Mouse (Mus musculus) CH12.LX (cell line): ENCODE measurements around the gene Fktn. TPM values are rescaled to one million over a fixed set of nuclear protein-coding genes. Genes with fewer than 3 reads are reported as not detected.

ENCODE experiments used
- DNase-seq: peaks from one replicate; pipeline ENCODE4 v3.0.0-alpha.2; 2013; ENCODE audit errors: extremely low read depth
- H3K27ac ChIP-seq: 2 replicates; pipeline ENCODE4 v1.5.1; 2012; ENCODE audit warnings: low read depth, mild to moderate bottlenecking, control low read depth, moderate library complexity; ENCODE audit not compliant: insufficient read depth
- H3K27me3 ChIP-seq: replicated peaks from 2 replicates; pipeline ENCODE3; 2012; ENCODE audit warnings: inconsistent platforms
- H3K36me3 ChIP-seq, 2 experiments: replicated peaks in 1 of 2; 2 replicates each; pipeline versions ENCODE3 to v1.6.1; 2012; ENCODE audit warnings: inconsistent platforms in 1 of 2, low read length in 1 of 2, mild to moderate bottlenecking in 1 of 2, mixed read lengths in 1 of 2, moderate library complexity in 1 of 2; ENCODE audit not compliant: control insufficient read depth in 1 of 2, insufficient read depth in 1 of 2
- H3K4me1 ChIP-seq, 2 experiments: 2 replicates each; pipeline ENCODE4 v1.6.1; 2012; ENCODE audit warnings: inconsistent platforms in 1 of 2, moderate library complexity in 1 of 2; ENCODE audit not compliant: insufficient read depth in 2 of 2, control insufficient read depth in 1 of 2
- H3K4me2 ChIP-seq: 2 replicates; pipeline ENCODE4 v1.6.1; 2012; ENCODE audit warnings: low read depth, mild to moderate bottlenecking, control low read depth; ENCODE audit not compliant: poor library complexity, insufficient read depth, severe bottlenecking
- H3K4me3 ChIP-seq, 3 experiments: fragments of 150-350 bp in 1 of 3; sonication (generic) in 1 of 3; replicated peaks in 1 of 3; 2 replicates each; pipeline versions ENCODE3 to v1.5.1; 2011 to 2012; ENCODE audit warnings: low read depth in 2 of 3, low read length in 2 of 3, mild to moderate bottlenecking in 2 of 3, moderate library complexity in 2 of 3, control low read depth in 1 of 3, improper control_type of control experiment in 1 of 3, inconsistent platforms in 1 of 3, mixed read lengths in 1 of 3; ENCODE audit not compliant: poor library complexity in 1 of 3
- H3K79me2 ChIP-seq: replicated peaks from 2 replicates; pipeline ENCODE4 v1.6.1; 2012; ENCODE audit warnings: mild to moderate bottlenecking, moderate library complexity; ENCODE audit not compliant: control insufficient read depth, poor library complexity, insufficient read depth, severe bottlenecking; ENCODE audit errors: extremely low read depth
- H3K9ac ChIP-seq: 2 replicates; pipeline ENCODE4 v1.6.1; 2012; ENCODE audit warnings: low read depth, mild to moderate bottlenecking, control low read depth, moderate library complexity; ENCODE audit not compliant: insufficient read depth
- H3K9me3 ChIP-seq: replicated peaks from 2 replicates; pipeline ENCODE3; 2012; ENCODE audit warnings: low read length, inconsistent platforms, mixed read lengths
- CHD1 ChIP-seq: IDR thresholded peaks from 2 replicates; pipeline ENCODE4 v1.6.1; 2012; ENCODE audit warnings: low read depth, low read length, improper control_type of control experiment, inconsistent platforms
- CTCF ChIP-seq, 2 experiments: IDR thresholded peaks in 1 of 2; conservative IDR thresholded peaks in 1 of 2; 2 replicates each; pipeline ENCODE4 v1.5.1; 2011 to 2012; ENCODE audit warnings: low read depth in 2 of 2, low read length in 2 of 2, improper control_type of control experiment in 1 of 2, inconsistent platforms in 1 of 2, mild to moderate bottlenecking in 1 of 2, moderate library complexity in 1 of 2
- EP300 ChIP-seq: IDR thresholded peaks from 2 replicates; pipeline ENCODE4 v1.6.1; 2011; ENCODE audit warnings: low read length, improper control_type of control experiment
- GABPA ChIP-seq: IDR thresholded peaks from 2 replicates; pipeline ENCODE4 v1.6.1; 2012; ENCODE audit warnings: low read depth, low read length, improper control_type of control experiment, inconsistent platforms; ENCODE audit not compliant: insufficient replicate concordance
- IRF4 ChIP-seq: IDR thresholded peaks from 2 replicates; pipeline ENCODE4 v1.6.1; 2014; ENCODE audit warnings: low read depth, mild to moderate bottlenecking, inconsistent platforms, low read length, improper control_type of control experiment
- KAT2A ChIP-seq: IDR thresholded peaks from 2 replicates; pipeline ENCODE4 v1.6.1; 2012; ENCODE audit warnings: low read length, improper control_type of control experiment, inconsistent platforms; ENCODE audit not compliant: insufficient replicate concordance
- MAFK ChIP-seq: IDR thresholded peaks from 2 replicates; pipeline ENCODE4 v1.6.1; 2011; ENCODE audit warnings: low read length, improper control_type of control experiment; ENCODE audit not compliant: insufficient replicate concordance
- MAZ ChIP-seq: IDR thresholded peaks from 2 replicates; pipeline ENCODE4 v1.6.1; 2012; ENCODE audit warnings: low read depth, mild to moderate bottlenecking, inconsistent platforms, low read length, improper control_type of control experiment, moderate library complexity
- MEF2A ChIP-seq: IDR thresholded peaks from 2 replicates; pipeline ENCODE4 v1.6.1; 2014; ENCODE audit warnings: low read depth, mild to moderate bottlenecking, inconsistent platforms, low read length, improper control_type of control experiment, borderline replicate concordance
- NRF1 ChIP-seq: IDR thresholded peaks from 2 replicates; pipeline ENCODE4 v1.6.1; 2014; ENCODE audit warnings: low read depth, mild to moderate bottlenecking, inconsistent platforms, low read length, improper control_type of control experiment, moderate library complexity
- PAX5 ChIP-seq: IDR thresholded peaks from 2 replicates; pipeline ENCODE4 v1.6.1; 2012; ENCODE audit warnings: low read length, inconsistent platforms, mixed read lengths
- POLR2AphosphoS2 ChIP-seq: IDR thresholded peaks from 2 replicates; pipeline ENCODE4 v1.6.1; 2011; ENCODE audit warnings: low read depth, low read length, improper control_type of control experiment
- TBP ChIP-seq: conservative IDR thresholded peaks from 2 replicates; pipeline ENCODE4 v1.6.1; 2011; ENCODE audit warnings: low read depth, low read length, improper control_type of control experiment
- UBTF ChIP-seq: IDR thresholded peaks from 2 replicates; pipeline ENCODE4 v1.6.1; 2012; ENCODE audit warnings: low read depth, mild to moderate bottlenecking, inconsistent platforms, low read length, improper control_type of control experiment, moderate library complexity
- USF1 ChIP-seq: IDR thresholded peaks from 2 replicates; pipeline ENCODE4 v1.6.1; 2014; ENCODE audit warnings: low read depth, mild to moderate bottlenecking, inconsistent platforms, low read length, improper control_type of control experiment
- USF2 ChIP-seq: conservative IDR thresholded peaks from 2 replicates; pipeline ENCODE4 v1.6.1; 2011; ENCODE audit warnings: low read depth, low read length, improper control_type of control experiment
- ZMIZ1 ChIP-seq: IDR thresholded peaks from 2 replicates; pipeline ENCODE4 v1.6.1; 2012; ENCODE audit warnings: low read depth, mild to moderate bottlenecking, inconsistent platforms, low read length, improper control_type of control experiment
- dilution Hi-C: fragments of 300-500 bp; cut with MboI; formaldehyde crosslinking; loops from 2 replicates; pipeline ENCODE4 v1.14.3; 2020; ENCODE audit warnings: low sequenced_read_pairs; ENCODE audit not compliant: extremely low pct_unique_long_range_greater_than_20kb, extremely low pct_ligation_motif_present
- in situ Hi-C: fragments of 300-500 bp; cut with MboI; formaldehyde crosslinking; loops from 3 replicates; pipeline ENCODE4 v1.14.3; 2019; ENCODE audit warnings: low sequenced_read_pairs, low pct_ligation_motif_present, low pct_unique_long_range_greater_than_20kb, mixed read lengths
- polyA plus RNA-seq: library from polyadenylated mRNA; unstranded; fragments of >175 nt; gene quantifications from 2 replicates; pipeline ENCODE4 v1.2.1, GENCODE M21; 2012; ENCODE audit warnings: low read depth; ENCODE audit not compliant: insufficient read length
- total RNA-seq, 2 experiments: library from RNA; depleted of rRNA; stranded (reverse); fragments of 300-350 nt in 1 of 2; fragments of >200 nt in 1 of 2; gene quantifications; 2 replicates each; pipeline ENCODE4 v1.2.3; 2012 to 2014

Fktn gene
- total and polyA plus RNA-seq, 3 experiments, result 4.8 to 7.5 (median 5.5) TPM

- no peak for DNase-seq
- Histone ChIP-seq H3K4me1 (no peaks in the 10 kb centered on the region), H3K27me3 (no peaks in the 10 kb centered on the region), H3K9ac (no peak overlapping the region), H3K79me2 (no peaks in the 10 kb centered on the region), H3K36me3 (no peaks in the 10 kb centered on the region), H3K4me2 (no peak overlapping the region), H3K4me3 (no peak overlapping the region), H3K27ac (no peak overlapping the region), H3K9me3 (no peaks in the 10 kb centered on the region)
- dilution Hi-C loops (no loop called here), in situ Hi-C loops (no loop called here)
- no peak for TF ChIP-seq NRF1
- TF ChIP-seq USF2, result no peak
- no peak for TF ChIP-seq USF1
- TF ChIP-seq MAZ, result no peak
- TF ChIP-seq MAFK, result no peak
- TF ChIP-seq CTCF (conservative IDR thresholded peaks at IDR 0.05 in 1 of 2, IDR thresholded peaks at IDR 0.05 in 1 of 2; ENCODE audit: low read depth in 2 of 2, low read length in 2 of 2), result no peak
- no peak for TF ChIP-seq UBTF
- TF ChIP-seq ZMIZ1, result no peak
- no peak for TF ChIP-seq POLR2AphosphoS2
- no peak for TF ChIP-seq KAT2A
- no peak for TF ChIP-seq CHD1
- TF ChIP-seq MEF2A, result no peak
Observed at GRCm38 (mm10) chr4:53688965-53689364, 24.8 kb upstream of the Fktn start.

GRCm38 (mm10) chr4:53691418-53691817 is 22.4 kb upstream of the Fktn start:
- Histone ChIP-seq H3K4me3 (no peak overlapping the region), H3K36me3 (no peaks in the 10 kb centered on the region), H3K4me1 (no peaks in the 10 kb centered on the region), H3K4me2 (no peak overlapping the region), H3K79me2 (no peaks in the 10 kb centered on the region), H3K9ac (no peak overlapping the region), H3K27me3 (no peaks in the 10 kb centered on the region), H3K27ac (no peak overlapping the region), H3K9me3 (no peaks in the 10 kb centered on the region)
- no peak for TF ChIP-seq MAZ
- TF ChIP-seq TBP, result no peak
- TF ChIP-seq EP300, result no peak
- TF ChIP-seq IRF4, result no peak
- no peak for TF ChIP-seq GABPA
- no peak for TF ChIP-seq PAX5
- dilution Hi-C loops (no loop called here), in situ Hi-C loops (no loop called here)
- no peak for DNase-seq
